Mouse (Mus musculus): ENCODE data around the gene Gli1.

GRCm38 (mm10) chr10:127287936-127288293 lies 53.9 kb downstream of the Gli1 start:
- TF ChIP-seq POLR2A (IDR thresholded peaks at IDR 0.05; ENCODE audit: borderline replicate concordance, control insufficient read depth, low read depth, low read length) (no peak), CTCF (IDR thresholded peaks at IDR 0.05; ENCODE audit: control insufficient read depth, insufficient read depth, low read length) (no peak)

Measured in bone marrow, adult 2 months (tissue).